Mouse (Mus musculus) midbrain, embryonic 16.5 days (tissue): ENCODE results near the gene 4930564D02Rik. TPM values are rescaled to one million over a fixed set of nuclear protein-coding genes. Genes with fewer than 3 reads are reported as not detected.

Source experiments
- ATAC-seq: fragments of 200-750 bp; cut with Nextera tagmentation; 2 replicates; pipeline ENCODE4 v1.8.0; 2017; ENCODE audit warnings: moderate TSS enrichment
- H3K27ac ChIP-seq: fragments of 300-500 bp; sonication (generic); 2 replicates; pipeline ENCODE4 v1.5.1; 2014; ENCODE audit warnings: mild to moderate bottlenecking, low read length, mixed read lengths
- H3K27me3 ChIP-seq: fragments of 300-500 bp; sonication (generic); 2 replicates; pipeline ENCODE4 v1.6.1; 2014; ENCODE audit warnings: low read depth, low read length, mixed read lengths; ENCODE audit not compliant: control insufficient read depth, insufficient read depth
- H3K36me3 ChIP-seq: fragments of 300-500 bp; sonication (generic); 2 replicates; pipeline ENCODE4 v1.6.1; 2014; ENCODE audit warnings: mild to moderate bottlenecking, low read length, moderate library complexity, mixed read lengths; ENCODE audit not compliant: control insufficient read depth, insufficient read depth
- H3K4me1 ChIP-seq: fragments of 300-500 bp; sonication (generic); 2 replicates; pipeline ENCODE4 v1.6.1; 2014; ENCODE audit warnings: mild to moderate bottlenecking, low read length, mixed read lengths; ENCODE audit not compliant: control insufficient read depth, insufficient read depth
- H3K4me2 ChIP-seq: fragments of 300-500 bp; sonication (generic); 2 replicates; pipeline ENCODE4 v1.6.1; 2014; ENCODE audit warnings: mild to moderate bottlenecking, low read length, mixed read lengths
- H3K4me3 ChIP-seq: fragments of 300-500 bp; sonication (generic); 2 replicates; pipeline ENCODE4 v1.5.1; 2014; ENCODE audit warnings: low read depth, mild to moderate bottlenecking, low read length, moderate library complexity, mixed read lengths
- H3K9ac ChIP-seq: fragments of 300-500 bp; sonication (generic); 2 replicates; pipeline ENCODE4 v1.6.1; 2014; ENCODE audit warnings: low read depth, low read length, mixed read lengths
- H3K9me3 ChIP-seq: fragments of 300-500 bp; sonication (generic); replicated peaks from 2 replicates; pipeline ENCODE4 v1.6.1; 2014; ENCODE audit warnings: mild to moderate bottlenecking, low read length, mixed read lengths; ENCODE audit not compliant: control insufficient read depth, poor library complexity, severe bottlenecking
- WGBS: fragments of 180-500 bp; shearing (Covaris S2); extraction: QIAGEN DNeasy Blood & Tissue Kit; methylation state at CpG from one replicate; pipeline ENCODE4 v1.1.7; 2014; 5-methylcytosine and 5-hydroxymethylcytosine counted together
- polyA plus RNA-seq: library from polyadenylated mRNA; unstranded; fragments of >200 nt; fragmentation: Nextera tagmentation; extraction: Ambion mirVana; gene quantifications from 2 replicates; pipeline ENCODE4 v1.2.1, GENCODE M21; 2015

4930564D02Rik gene
- polyA plus RNA-seq, 1 experiment from 2014 or later: not detected

GRCm38 (mm10) chr3:105052937-105053697, 13.5 kb upstream of the 4930564D02Rik start, which contains the start of gene Cttnbp2nl:
TSS of gene Cttnbp2nl (minus strand) at chr3:105053146.
- Histone ChIP-seq H3K36me3 (no peaks in the 10 kb centered on the region), H3K4me2 (peak within 1 kb of the TSS; percentile 82), H3K9ac (peak within 1 kb of the TSS; percentile 96), H3K4me1 (peaks cover 26% of the 10 kb centered on the region), H3K9me3 (no peaks in the 10 kb centered on the region), H3K27me3 (no peaks in the 10 kb centered on the region), H3K4me3 (peak within 1 kb of the TSS; percentile 95), H3K27ac (peak within 1 kb of the TSS; percentile 92)
- 3% methylated on average over 31 of the region's 31 CpGs for WGBS
- peak; percentile 98 for ATAC-seq

DNA sequence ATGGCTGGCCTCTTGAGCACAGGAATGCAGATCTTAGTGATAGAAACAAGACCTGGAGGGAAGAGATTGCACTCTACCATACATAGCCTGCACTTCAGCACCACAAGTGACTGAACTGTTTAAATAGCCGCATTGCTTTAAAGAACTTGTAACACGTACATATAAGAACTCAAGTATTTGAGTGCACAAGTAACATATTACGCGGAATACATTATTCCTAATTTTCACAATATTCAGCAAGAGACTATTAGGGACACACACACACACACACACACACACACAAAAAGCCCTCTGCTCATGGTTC, 13.0 kb upstream of the 4930564D02Rik start:
- no peak for ATAC-seq

GRCm38 (mm10) chr3:105054952-105055351, 11.7 kb upstream of the 4930564D02Rik start:
- WGBS: 63% methylated on average over 7 of the region's 7 CpGs
- H3K4me2 ChIP-seq: no peak overlapping the region
- H3K4me1 ChIP-seq: peaks cover 19% of the 10 kb centered on the region
- no peak for ATAC-seq
- no peaks in the 10 kb centered on the region for H3K36me3 ChIP-seq
- H3K4me3 ChIP-seq: no peak overlapping the region
- H3K27ac ChIP-seq: no peak overlapping the region
- H3K9ac ChIP-seq: no peak overlapping the region
- no peaks in the 10 kb centered on the region for H3K27me3 ChIP-seq
- H3K9me3 ChIP-seq: no peaks in the 10 kb centered on the region

More for the DNA sequence above, 13.0 kb upstream of the 4930564D02Rik start:
- Histone ChIP-seq H3K4me2 (peak overlapping the region; percentile 82), H3K4me1 (peaks cover 22% of the 10 kb centered on the region), H3K27me3 (no peaks in the 10 kb centered on the region), H3K4me3 (peak overlapping the region; percentile 95), H3K36me3 (no peaks in the 10 kb centered on the region), H3K9me3 (no peaks in the 10 kb centered on the region), H3K27ac (peak overlapping the region; percentile 78), H3K9ac (peak overlapping the region; percentile 96)
- WGBS: 74% methylated on average over 4 of the region's 4 CpGs

DNA sequence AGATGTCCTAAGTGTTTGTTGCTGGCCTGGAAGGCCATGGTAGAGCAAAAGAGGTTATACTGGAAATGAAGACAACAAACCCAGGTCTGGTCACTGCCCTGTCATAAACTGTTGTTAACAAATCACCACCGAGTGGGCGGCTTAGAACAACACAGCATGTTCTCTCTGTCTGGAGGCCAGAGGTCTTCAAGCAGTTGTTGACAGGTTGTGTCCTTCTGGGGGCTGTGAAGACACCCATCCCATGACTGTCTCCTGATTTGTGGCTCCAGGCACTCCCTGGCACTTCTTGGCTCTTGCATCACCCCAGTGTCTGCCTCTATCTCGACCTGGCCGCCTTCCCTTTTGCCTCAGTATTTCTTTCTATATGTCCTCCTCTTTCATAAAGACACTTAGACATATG, 11.0 kb upstream of the 4930564D02Rik start:
- no peak for ATAC-seq

GRCm38 (mm10) chr3:105058627-105059513, 7.8 kb upstream of the 4930564D02Rik start:
- peak overlapping the region; percentile 45; the same call in 1 of the 2 replicates for H3K9ac ChIP-seq
- H3K36me3 ChIP-seq: no peaks in the 10 kb centered on the region
- peaks cover 2% of the 10 kb centered on the region; the same call in 1 of the 2 replicates for H3K4me1 ChIP-seq
- H3K9me3 ChIP-seq: no peaks in the 10 kb centered on the region
- peak; percentile 71 for ATAC-seq
- H3K27ac ChIP-seq: no peak overlapping the region
- peak overlapping the region; percentile 57 for H3K4me2 ChIP-seq
- peaks cover 3% of the 10 kb centered on the region; the same call in 1 of the 2 replicates for H3K27me3 ChIP-seq
- H3K4me3 ChIP-seq: peak overlapping the region; percentile 24
- 16% methylated on average over 25 of the region's 25 CpGs for WGBS

More for the DNA sequence above, 11.0 kb upstream of the 4930564D02Rik start:
- Histone ChIP-seq H3K27ac (no peak overlapping the region), H3K36me3 (no peaks in the 10 kb centered on the region), H3K4me1 (peaks cover 15% of the 10 kb centered on the region), H3K27me3 (no peaks in the 10 kb centered on the region), H3K9ac (no peak overlapping the region), H3K9me3 (no peaks in the 10 kb centered on the region), H3K4me3 (no peak overlapping the region), H3K4me2 (no peak overlapping the region)
- WGBS: 85% methylated on average over 4 of the region's 4 CpGs

GRCm38 (mm10) chr3:105059911-105060310, 6.7 kb upstream of the 4930564D02Rik start:
- no peak overlapping the region for H3K4me2 ChIP-seq
- no peak overlapping the region for H3K9ac ChIP-seq
- peaks cover 2% of the 10 kb centered on the region; the same call in 1 of the 2 replicates for H3K4me1 ChIP-seq
- no peaks in the 10 kb centered on the region for H3K9me3 ChIP-seq
- no peak overlapping the region for H3K4me3 ChIP-seq
- H3K36me3 ChIP-seq: no peaks in the 10 kb centered on the region
- H3K27ac ChIP-seq: no peak overlapping the region
- ATAC-seq: no peak
- H3K27me3 ChIP-seq: peaks cover 3% of the 10 kb centered on the region; the same call in 1 of the 2 replicates
- 88% methylated on average over 7 of the region's 7 CpGs for WGBS

- Histone ChIP-seq H3K4me1 (peaks cover 2% of the 10 kb centered on the region; the same call in 1 of the 2 replicates), H3K9me3 (no peaks in the 10 kb centered on the region), H3K36me3 (no peaks in the 10 kb centered on the region), H3K4me3 (no peak overlapping the region), H3K27me3 (peaks cover 3% of the 10 kb centered on the region; the same call in 1 of the 2 replicates), H3K27ac (no peak overlapping the region), H3K9ac (no peak overlapping the region), H3K4me2 (no peak overlapping the region)
- WGBS: 75% methylated on average over 6 of the region's 6 CpGs
- no peak for ATAC-seq
Measured at GRCm38 (mm10) chr3:105060992-105061391, 5.7 kb upstream of the 4930564D02Rik start.

- Histone ChIP-seq H3K9me3 (no peaks in the 10 kb centered on the region), H3K27me3 (peaks cover 3% of the 10 kb centered on the region; the same call in 1 of the 2 replicates), H3K4me2 (no peak overlapping the region), H3K4me1 (peaks cover 2% of the 10 kb centered on the region; the same call in 1 of the 2 replicates), H3K36me3 (no peaks in the 10 kb centered on the region), H3K27ac (no peak overlapping the region), H3K9ac (no peak overlapping the region), H3K4me3 (no peak overlapping the region)
- ATAC-seq: no peak
- WGBS: 85% methylated on average over 3 of the region's 3 CpGs
Measured at GRCm38 (mm10) chr3:105061496-105061895, 5.1 kb upstream of the 4930564D02Rik start.
